Mouse (Mus musculus) cortical plate, adult 2 months (tissue): ENCODE measurements around the gene Chaf1a.

Experiments used
- CTCF ChIP-seq: fragments of 200-500 bp; IDR thresholded peaks from 2 replicates; pipeline ENCODE4 v1.5.1; 2011; ENCODE audit warnings: mild to moderate bottlenecking, control low read depth, low read length; ENCODE audit not compliant: insufficient read depth; ENCODE audit errors: extremely low read depth
- POLR2A ChIP-seq: fragments of 200-500 bp; IDR thresholded peaks from 2 replicates; pipeline ENCODE4 v1.6.1; 2011; ENCODE audit warnings: mild to moderate bottlenecking, low read length, control low read depth; ENCODE audit not compliant: insufficient read depth; ENCODE audit errors: extremely low read depth

- no peak for TF ChIP-seq POLR2A
- no peak for TF ChIP-seq CTCF
Measured at GRCm38 (mm10) chr17:56040030-56040856, at the start of gene Chaf1a.
